Mouse (Mus musculus): ENCODE results near the gene Sars.

DNA sequence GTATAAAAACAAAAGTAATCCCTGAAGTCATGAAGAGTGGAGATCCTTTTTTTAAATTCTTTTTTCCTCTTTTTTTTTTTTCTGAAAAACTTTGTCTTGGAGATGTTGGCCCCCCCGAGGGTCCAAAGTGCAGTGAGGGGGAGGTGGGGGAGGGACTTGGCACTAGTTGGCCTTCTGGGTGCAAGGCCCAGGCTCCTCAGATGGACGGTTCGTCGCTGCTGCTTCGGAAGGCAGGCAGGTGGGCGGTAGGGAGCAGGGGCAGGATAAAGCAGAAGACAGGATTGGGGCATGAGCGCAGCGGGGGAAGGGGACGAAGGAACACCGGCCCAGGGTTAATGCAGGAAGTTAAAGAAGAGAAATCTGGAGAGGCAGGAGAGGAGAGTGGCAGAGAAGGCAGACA, 52.7 kb downstream of the Sars start:
- TF ChIP-seq CHD2 (IDR thresholded peaks at IDR 0.05; ENCODE audit: low read depth, low read length) (no peak), ZC3H11A (IDR thresholded peaks at IDR 0.05; ENCODE audit: borderline replicate concordance, low read depth, low read length) (no peak), ZNF384 (IDR thresholded peaks at IDR 0.05; ENCODE audit: low read depth, low read length) (no peak)

Data from ES-E14 (cell line).